Mouse (Mus musculus): Measurements from ENCODE around the gene Nfatc4. TPM values are rescaled to one million over a fixed set of nuclear protein-coding genes. Genes with fewer than 3 reads are reported as not detected.
A peak's percentile ranks its signal among the peaks of the same experiment; 100 is the strongest.

Nfatc4 gene
- 1 to 10 TPM; 3.2 to 5.9 TPM for total RNA-seq (2021)
- long read RNA-seq, experiment 1, result 0 reads
- long read RNA-seq, experiment 2, partial matches to known transcripts, result 3 of 5 reads
- long read RNA-seq, experiment 2, other reads (novel, unspliced or antisense), result 0 of 5 reads

DNA sequence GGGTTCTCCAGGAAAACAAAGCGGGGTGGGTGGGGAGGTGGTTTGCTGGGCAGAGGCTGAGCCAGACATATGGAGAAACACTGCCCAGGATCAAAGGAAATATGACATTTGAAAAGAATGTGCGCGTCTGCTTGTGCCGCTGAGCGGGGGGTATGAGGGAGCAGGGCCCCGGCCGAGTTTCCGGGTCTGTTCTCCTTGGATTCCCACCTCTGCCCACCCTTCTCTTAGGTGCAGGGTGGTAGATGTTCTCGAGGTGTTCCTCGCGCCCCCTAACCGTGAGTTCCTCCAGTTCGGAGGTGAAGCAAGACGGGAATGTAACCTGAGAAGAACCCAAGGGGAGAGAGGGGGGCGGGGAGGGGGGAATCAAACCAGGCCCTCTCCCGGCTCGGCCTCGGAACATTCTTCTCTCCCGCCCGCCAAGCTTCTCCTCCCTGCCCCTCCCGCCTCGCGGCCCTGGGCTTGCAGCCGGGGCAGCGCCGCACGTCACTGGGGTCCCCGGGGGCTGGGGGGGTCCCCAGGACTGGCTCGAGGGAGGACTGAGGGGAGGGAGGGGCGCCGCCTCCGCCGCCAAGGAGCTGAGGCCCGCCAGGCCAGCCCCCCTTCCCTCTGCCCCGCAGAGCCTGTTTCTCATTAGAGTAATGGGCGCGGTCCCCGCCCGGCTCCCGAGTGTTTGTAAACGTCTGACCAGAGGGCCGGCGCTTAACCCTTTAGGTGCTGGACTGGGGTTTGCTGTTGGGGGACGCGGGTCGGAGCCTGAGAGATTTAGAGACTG lies at the start of gene Nfatc4:
TSS of gene Nfatc4 (plus strand) at position 154 of the 772 bp plus-strand sequence.
- DNase-seq, result peak; percentile 89

- DNase-seq, result no peak
These were observed 46.2 kb upstream of the Nfatc4 start for GRCm38 (mm10) chr14:55776711-55777110.

DNA sequence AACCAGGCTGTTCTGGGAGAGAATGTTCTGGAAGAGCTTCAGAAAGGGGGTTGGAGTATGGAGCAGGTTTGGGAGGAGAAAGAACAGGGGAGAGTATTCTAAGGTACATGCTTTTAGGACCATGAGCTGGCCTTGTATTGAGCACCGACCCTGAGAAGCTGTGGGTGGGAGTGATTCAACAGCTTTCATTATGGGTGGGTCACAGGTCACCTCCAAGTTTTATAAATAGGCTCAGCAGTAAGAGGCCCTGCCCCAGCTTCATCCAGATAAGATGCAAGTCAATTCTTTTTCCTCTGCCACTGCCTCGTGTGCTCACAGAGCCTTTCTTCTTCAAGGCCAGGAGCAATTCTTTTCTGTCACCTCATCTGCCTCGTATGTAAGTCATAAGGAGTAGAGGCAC lies 45.8 kb upstream of the Nfatc4 start:
- DNase-seq, result no peak

DNA sequence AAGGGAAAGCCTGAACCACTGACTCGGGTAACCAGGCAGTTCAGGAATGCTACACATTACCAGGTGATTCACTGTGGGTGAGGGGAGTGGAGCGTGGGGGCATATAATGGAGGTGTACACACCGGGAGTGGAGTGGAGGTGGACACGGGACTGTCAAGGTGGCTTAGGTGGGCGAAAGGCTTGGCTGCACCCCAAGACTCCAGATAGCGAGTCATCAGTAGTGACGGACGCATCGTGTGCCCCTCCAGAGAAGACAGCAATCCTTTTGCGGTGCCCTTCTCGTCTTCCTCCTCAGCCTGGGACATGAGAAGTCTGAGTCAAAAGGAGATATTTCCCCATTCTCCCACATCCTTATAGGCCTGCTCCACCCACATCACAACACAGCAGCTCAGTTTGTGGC lies 45.1 kb upstream of the Nfatc4 start:
- no peak for DNase-seq

DNA sequence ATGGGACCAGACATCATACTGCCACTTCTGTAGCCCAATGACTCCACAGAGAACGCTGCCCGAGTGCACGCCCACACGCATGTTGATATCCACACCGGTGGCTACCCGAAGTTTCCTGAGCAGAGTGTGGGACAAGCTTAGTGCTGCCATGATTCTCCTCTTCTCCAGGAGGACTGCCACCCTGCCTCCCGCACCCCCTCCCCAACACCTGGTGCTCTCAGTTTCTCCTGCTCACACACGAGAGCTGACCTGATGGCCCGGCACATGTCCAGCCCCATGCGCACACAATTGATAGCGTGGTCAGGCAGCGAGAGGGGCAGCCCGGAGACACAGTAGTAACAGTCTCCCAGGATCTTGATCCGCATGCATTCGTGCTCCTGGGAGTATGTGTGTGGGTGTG lies 44.3 kb upstream of the Nfatc4 start:
- DNase-seq, result peak; percentile 3

GRCm38 (mm10) chr14:55779656-55780055 lies 43.3 kb upstream of the Nfatc4 start:
- peak; percentile 7 for DNase-seq

GRCm38 (mm10) chr14:55780736-55781135 lies 42.2 kb upstream of the Nfatc4 start:
- peak; percentile 3 for DNase-seq

DNA sequence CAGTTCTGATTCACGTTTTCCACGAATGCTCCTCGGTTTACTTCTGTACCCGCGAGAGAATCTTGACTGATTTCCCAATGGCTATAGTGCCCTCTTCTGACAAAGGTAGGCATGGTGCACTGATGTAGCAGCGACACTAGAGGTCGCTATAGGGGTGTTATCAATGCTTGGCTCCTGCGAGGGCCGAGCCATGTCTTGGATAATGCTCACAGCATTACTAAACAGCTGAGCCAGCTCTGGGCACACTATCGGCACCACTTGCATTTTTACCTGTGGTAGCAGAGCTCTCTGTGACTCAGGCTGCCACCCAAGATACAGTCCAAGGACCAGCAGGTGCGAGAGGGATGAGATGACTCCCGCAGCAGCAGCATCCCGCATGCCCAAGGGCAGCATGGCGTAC lies 41.6 kb upstream of the Nfatc4 start:
- DNase-seq, result peak; percentile 55

- peak; percentile 5 for DNase-seq
These were observed 40.5 kb upstream of the Nfatc4 start for GRCm38 (mm10) chr14:55782361-55782960.

DNA sequence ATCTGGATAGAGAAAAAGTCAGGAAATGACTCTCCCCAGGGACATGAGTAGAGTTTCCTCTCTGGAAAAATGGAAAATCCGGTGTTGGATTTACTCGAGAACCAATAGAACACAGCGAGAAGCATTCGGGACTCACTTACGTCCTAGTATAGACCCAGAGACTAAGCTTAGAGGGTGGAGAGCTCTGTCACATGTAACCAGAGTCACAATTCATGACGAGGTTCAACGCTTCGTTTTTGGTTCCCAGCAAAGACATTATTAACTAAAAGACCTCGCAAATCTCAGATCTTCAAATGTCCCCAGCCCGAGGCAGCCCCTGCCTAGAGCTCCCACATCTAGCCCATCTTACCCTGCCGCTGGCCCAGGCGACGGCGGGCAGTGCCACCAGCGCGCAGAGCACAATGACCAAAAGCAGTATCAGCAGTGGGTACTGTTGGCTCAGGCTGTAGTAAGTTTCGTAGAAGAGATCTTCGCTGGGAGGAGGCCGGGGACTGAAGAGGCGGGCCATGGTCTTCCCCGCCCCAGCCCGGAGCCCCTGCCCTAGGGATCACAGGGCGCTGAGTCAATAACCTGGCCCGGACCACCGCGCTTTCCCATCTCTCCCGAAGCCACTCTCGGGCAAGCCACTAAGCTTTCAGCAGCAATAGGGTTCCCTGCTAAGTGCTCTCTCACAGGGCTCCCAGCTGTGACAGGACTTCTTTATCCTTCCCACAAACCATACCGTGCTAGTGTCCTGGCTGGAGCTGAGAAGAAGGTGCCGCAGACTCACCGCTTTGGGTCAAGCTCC lies 39.6 kb upstream of the Nfatc4 start:
- DNase-seq, result peak; percentile 33

DNA sequence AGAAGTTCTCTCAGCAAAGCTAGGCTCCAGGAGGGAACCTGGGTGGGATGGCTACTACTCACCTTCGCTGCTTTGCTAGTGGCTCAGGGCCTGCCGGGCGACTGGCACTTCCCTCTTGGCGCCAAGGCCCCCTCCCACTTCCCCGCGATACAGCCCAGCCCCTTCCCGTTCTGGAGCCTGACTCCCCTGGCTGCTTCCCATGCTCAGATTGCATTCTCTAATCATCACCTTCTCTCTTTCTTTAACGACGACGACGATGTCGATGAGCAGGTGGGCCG lies 39.0 kb upstream of the Nfatc4 start, which contains the start of gene Adcy4:
TSS of gene Adcy4 (minus strand) at position 138 of the 278 bp plus-strand sequence.
- DNase-seq, result peak; percentile 11

DNA sequence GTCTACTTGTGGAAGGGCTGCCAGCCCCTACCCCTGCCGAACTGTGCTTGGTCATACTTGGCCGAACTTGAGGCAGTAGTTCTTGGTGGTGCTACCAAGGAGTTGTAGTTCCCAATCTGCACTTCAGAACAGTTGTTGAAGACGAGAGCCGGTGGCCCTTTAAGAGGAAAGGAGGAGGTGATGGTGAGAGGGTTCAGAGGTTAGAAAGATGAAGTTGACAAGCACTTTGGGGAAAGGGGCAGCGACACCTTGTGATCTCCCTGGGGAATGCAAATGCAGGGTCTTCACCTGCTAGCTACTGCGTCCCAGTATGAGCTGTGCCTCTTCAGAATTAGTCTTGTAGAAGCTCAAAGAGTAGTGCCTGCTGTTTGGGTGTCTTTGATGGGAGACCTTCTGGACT lies 37.7 kb upstream of the Nfatc4 start:
- no peak for DNase-seq

- DNase-seq, result peak; percentile 3
These were observed 35.2 kb upstream of the Nfatc4 start for GRCm38 (mm10) chr14:55787731-55788130.

DNA sequence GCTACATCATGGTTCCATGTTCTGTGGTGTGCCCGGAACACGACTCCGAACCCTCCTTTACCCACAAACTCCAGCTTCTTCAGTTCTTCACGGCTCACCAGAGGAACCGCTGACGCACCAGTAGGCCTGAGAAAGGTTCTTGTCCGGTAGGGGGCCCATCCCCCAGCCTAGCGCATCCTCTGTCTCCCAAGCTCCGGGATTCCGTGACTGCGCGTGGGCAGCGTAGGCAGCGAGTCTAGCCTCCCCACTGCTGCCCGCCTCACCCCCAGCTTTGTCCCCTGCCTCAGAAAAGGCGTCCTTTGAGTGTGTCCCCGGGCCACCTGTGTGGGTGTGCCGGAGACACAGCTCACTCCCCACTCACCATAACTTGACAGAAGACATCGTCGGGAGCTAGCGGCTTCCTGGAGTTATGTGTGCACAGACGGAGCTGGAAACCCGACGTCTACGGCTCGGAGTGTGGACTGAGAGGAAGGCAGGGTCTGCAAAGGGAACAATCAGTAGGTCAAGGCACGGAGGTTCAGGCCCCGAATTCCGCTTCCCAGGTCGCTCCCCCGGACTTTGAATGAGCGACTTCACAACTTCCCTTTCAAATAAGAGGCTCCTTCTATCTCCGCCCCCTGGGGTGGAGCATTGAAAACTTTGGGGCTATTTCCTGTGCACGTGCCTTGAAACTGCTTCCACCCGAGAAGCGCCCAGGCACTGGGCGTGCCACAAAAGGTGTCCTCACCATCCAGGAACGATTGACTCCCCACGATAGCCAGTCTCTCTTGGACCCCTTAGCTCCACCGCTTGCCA lies 34.5 kb upstream of the Nfatc4 start, which contains the start of gene Ripk3:
TSS of gene Ripk3 (minus strand) at position 610 of the 795 bp plus-strand sequence.
- peak; percentile 17 for DNase-seq

GRCm38 (mm10) chr14:55793461-55793860 lies 29.5 kb upstream of the Nfatc4 start:
- peak; percentile 1 for DNase-seq

DNA sequence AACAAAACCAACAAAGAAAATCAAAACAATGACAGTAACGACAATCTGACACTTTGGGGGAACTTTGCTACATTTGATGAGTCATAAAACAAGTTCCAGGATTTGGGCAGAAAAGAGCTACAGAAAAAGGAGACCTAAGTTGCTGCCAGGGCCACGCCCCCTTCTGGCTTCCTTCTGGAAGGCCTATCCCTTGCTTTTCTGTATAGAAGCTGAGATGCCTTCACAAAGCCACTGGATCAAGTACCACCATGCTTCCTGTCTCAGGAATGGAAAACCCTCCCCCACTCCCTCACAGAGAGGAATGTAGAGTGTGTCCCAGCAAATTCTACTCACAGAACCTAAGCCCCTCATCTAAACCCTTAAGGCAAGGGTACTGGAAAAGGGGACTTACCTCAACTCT lies 29.0 kb upstream of the Nfatc4 start:
- DNase-seq, result peak; percentile 5

GRCm38 (mm10) chr14:55795380-55796163 lies 27.4 kb upstream of the Nfatc4 start:
- peak; percentile 20 for DNase-seq

DNA sequence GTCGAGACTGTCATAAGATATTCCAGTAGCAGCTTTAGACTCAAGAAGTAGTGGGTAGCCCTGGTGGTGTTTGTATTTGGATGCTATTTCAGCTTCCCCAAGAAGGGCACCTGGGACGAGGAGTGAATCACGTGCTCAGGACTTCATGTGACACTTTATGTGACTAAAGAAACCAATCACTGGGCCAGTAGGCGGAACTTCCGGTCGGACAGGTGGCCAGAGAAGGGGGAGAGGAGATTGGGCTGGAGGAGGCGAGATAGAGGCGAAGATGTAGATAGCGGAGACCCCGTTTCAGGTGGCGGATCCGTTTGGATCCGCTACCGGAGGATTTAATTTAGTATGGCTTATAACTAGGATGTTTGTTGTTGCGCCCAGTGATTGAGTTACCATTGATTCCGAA lies 8.1 kb upstream of the Nfatc4 start:
- DNase-seq, result peak; percentile 55

DNA sequence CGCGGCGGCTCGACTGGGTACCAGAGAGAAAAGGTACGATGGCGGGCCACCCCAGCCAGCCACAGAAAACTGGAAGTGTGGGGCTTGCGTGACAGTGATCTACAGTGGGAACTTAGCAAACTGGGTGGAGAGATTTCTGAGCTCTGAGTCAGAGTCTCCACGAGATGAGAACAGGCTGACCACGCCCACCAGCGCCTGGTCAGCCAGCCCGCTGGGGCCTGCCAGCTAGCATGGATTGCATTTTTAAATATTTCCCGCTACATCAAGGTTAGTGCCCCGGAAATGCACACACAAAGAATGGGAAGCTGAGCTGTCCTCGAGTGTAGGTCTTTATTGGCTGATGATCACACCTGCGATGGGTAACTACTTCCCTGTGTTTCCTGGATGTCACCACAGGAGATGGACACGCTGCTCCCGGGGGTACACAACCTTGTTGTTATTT lies 7.6 kb upstream of the Nfatc4 start:
- DNase-seq, result peak; percentile 55

- no peak for DNase-seq
These were observed 3.0 kb upstream of the Nfatc4 start for GRCm38 (mm10) chr14:55819845-55820405.

DNA sequence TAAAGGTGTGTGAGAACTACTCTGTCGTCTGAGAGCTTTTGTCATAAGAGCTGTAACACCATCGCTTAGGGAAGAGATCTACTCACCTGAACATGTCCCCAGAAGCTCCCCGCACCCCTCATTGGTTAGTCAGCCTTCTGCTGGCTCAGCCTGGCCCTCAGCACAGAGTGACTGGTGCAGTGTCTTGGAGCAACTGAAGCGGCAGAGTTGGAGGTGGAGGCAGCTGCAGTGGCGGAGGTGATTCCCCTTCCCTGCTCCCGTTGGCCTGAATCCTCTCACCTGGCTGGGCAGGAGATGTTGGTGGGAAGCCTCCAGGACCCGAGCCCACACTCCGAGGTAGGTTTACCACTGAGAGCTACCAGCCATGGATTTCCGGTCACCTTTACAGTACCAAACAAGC lies 2.4 kb upstream of the Nfatc4 start:
- no peak for DNase-seq
